Mouse (Mus musculus): ENCODE results near the gene Gm9887. TPM values are rescaled to one million over a fixed set of nuclear protein-coding genes. Genes with fewer than 3 reads are reported as not detected.
A peak's percentile ranks its signal among the peaks of the same experiment; 100 is the strongest.
"Not testable (repeated sequence)": the region's sequence is repeated elsewhere in the genome, so short reads cannot be mapped to it uniquely, and the experiment has no call there.

Gm9887 gene
- polyA plus RNA-seq, 1 experiment from 2014 or later = 1.8 TPM

DNA sequence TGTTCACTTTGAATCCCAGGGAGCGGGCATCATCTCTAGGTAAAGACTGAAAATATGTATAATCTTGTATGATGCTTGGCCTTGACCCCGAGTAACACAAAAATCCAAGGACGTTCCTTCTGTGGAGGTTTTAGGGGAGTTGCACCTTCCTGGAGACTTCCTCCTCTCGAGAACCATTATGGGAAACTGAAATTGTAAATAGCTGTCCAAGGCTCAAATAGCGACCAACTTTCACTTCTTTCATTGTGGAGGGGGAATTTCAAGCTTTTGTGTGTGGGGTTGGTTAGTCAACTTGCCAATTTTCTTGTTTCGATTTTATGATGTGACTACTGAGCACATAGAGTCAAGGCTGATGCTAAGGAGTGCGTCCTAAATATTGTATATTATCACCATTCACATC lies 6.5 kb downstream of the Gm9887 start:
- 79% methylated on average over 7 of the region's 7 CpGs for WGBS
- no peaks in the 10 kb centered on the region for H3K9me3 ChIP-seq
- H3K9ac ChIP-seq = no peak overlapping the region
- no peak overlapping the region for H3K4me3 ChIP-seq
- no peaks in the 10 kb centered on the region for H3K36me3 ChIP-seq
- ATAC-seq (ENCODE audit: insufficient number of reproducible peaks, low FRiP score, low TSS enrichment, low read depth) = no peak
- H3K4me1 ChIP-seq = peaks cover 19% of the 10 kb centered on the region
- no peaks in the 10 kb centered on the region for H3K27me3 ChIP-seq
- no peak overlapping the region for H3K27ac ChIP-seq
- no peak overlapping the region for H3K4me2 ChIP-seq

DNA sequence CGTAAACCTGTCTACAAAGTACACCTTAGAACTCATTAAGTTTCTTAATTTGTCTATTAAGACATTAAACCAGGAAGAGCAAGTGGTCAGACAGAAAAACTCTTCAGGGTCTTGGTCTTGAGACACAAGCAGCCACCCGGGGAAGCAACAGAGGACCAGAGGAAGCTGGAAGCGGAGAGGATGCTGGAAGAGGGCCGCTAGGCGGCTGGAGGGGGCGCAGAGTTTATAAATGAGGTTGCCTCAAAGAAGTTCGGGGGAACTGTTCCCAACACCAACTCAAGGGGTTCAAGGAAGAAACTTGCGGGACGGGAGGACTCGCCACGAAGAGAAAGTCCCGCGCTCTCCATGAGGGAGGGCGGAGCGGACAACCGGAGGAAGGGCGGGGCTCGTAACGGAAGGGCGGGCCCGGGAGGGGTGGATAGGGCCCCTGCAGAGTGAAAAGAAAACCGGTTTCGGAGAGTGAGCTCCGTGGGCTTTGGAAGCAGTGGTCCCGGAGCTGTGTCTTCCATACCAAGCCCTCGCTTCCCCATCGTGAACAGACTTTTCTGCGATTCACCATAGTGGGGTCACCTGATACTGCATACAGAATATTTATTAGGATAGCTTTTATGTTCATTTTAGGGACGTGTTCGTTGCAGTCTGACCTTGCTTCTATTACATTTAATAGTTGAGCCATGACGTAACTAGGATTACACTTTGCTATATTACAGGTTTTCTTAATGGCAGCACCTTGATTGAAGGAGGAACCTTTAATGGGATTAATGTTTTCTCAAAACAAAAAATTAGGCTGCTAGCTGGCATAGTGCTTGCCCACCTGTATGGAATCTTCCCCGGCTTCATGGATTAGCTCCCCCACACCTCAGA lies 8.1 kb downstream of the Gm9887 start:
- Histone ChIP-seq H3K4me3 (peak overlapping the region; percentile 52), H3K4me2 (peak overlapping the region; percentile 58), H3K4me1 (peaks cover 15% of the 10 kb centered on the region), H3K27me3 (no peaks in the 10 kb centered on the region), H3K9ac (peak overlapping the region; percentile 33), H3K27ac (peak overlapping the region; percentile 88), H3K36me3 (no peaks in the 10 kb centered on the region), H3K9me3 (no peaks in the 10 kb centered on the region)
- WGBS = 3% methylated on average over 32 of the region's 32 CpGs
- ATAC-seq (ENCODE audit: insufficient number of reproducible peaks, low FRiP score, low TSS enrichment, low read depth) = peak; percentile 49; the same call in 1 of the 2 replicates

DNA sequence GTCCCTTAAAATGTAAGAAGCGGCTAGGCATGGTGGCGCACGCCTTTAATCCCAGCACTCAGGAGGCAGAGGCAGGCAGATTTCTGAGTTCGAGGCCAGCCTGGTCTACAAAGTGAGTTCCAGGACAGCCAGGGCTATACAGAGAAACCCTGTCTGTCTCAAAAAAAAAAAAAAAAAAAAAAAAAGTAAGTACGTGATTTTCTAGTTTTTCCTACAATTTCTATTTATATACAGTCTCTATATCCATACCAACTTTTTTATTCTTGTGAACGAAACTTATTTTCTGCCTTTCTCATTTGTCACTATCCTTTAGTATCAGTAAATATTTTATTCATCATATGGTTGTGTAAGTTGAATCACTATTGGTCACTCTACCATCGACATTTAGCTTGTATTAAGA lies 9.1 kb downstream of the Gm9887 start:
- H3K36me3 ChIP-seq; H3K9me3 ChIP-seq; H3K9ac ChIP-seq; H3K4me2 ChIP-seq; ATAC-seq (ENCODE audit: insufficient number of reproducible peaks, low FRiP score, low TSS enrichment, low read depth); H3K4me3 ChIP-seq; H3K27ac ChIP-seq; H3K27me3 ChIP-seq: not testable (repeated sequence)
- peaks cover 15% of the 10 kb centered on the region for H3K4me1 ChIP-seq
- WGBS = 98% methylated on average over 7 of the region's 7 CpGs

DNA sequence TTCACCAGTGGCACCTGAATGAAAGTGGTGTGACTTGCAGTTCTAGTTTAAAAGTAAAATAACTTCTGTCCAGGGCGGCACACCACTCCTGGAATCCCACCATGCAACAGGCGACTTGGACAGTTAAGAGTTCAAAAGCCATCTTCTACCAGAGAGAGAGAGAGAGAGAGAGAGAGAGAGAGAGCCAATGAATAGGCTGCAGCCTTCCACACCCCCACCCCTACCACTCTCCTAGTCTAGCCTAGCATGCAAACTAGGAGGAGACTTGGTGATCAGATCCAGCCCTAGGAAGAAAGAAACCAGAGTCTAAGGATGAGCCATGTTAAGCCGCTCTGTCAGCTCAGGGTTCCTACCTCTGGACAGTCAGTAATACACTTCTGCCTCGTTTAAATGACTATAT lies 9.9 kb downstream of the Gm9887 start:
- H3K4me2 ChIP-seq = peak overlapping the region; percentile 69; the same call in 1 of the 2 replicates
- no peak overlapping the region; the same call in 1 of the 2 replicates for H3K4me3 ChIP-seq
- H3K27me3 ChIP-seq = no peaks in the 10 kb centered on the region
- ATAC-seq (ENCODE audit: insufficient number of reproducible peaks, low FRiP score, low TSS enrichment, low read depth) = no peak
- H3K27ac ChIP-seq = peak overlapping the region; percentile 96; the same call in 1 of the 2 replicates
- WGBS = 54% methylated on average over 4 of the region's 4 CpGs
- no peak overlapping the region for H3K9ac ChIP-seq
- no peaks in the 10 kb centered on the region for H3K36me3 ChIP-seq
- no peaks in the 10 kb centered on the region for H3K9me3 ChIP-seq
- H3K4me1 ChIP-seq = peaks cover 15% of the 10 kb centered on the region

DNA sequence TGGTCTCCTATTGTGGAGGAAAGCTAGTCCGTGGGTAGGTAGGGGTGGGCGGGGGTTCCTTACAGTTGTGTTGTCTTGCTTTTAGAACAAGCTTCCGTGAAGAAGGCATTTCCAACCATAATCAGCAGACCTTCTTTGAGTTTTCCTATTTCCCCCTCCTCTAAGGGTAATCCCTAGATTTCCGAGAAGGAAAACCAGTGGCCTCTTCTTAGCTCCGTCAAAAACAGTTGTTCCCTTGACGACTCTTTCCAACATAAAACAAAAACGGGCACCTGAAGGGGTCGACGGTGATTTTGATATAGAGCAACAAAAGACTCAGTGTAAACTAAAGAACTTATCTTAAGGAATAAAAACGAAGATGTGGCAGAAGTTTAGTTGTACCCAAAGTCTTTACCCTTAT lies 10.3 kb downstream of the Gm9887 start:
- Histone ChIP-seq H3K4me2 (peak overlapping the region; percentile 69), H3K9ac (peak overlapping the region; percentile 54), H3K9me3 (no peaks in the 10 kb centered on the region), H3K4me3 (peak overlapping the region; percentile 46), H3K27me3 (no peaks in the 10 kb centered on the region), H3K36me3 (no peaks in the 10 kb centered on the region), H3K4me1 (peaks cover 15% of the 10 kb centered on the region), H3K27ac (peak overlapping the region; percentile 96)
- 5% methylated on average over 10 of the region's 10 CpGs for WGBS
- ATAC-seq (ENCODE audit: insufficient number of reproducible peaks, low FRiP score, low TSS enrichment, low read depth) = no peak

DNA sequence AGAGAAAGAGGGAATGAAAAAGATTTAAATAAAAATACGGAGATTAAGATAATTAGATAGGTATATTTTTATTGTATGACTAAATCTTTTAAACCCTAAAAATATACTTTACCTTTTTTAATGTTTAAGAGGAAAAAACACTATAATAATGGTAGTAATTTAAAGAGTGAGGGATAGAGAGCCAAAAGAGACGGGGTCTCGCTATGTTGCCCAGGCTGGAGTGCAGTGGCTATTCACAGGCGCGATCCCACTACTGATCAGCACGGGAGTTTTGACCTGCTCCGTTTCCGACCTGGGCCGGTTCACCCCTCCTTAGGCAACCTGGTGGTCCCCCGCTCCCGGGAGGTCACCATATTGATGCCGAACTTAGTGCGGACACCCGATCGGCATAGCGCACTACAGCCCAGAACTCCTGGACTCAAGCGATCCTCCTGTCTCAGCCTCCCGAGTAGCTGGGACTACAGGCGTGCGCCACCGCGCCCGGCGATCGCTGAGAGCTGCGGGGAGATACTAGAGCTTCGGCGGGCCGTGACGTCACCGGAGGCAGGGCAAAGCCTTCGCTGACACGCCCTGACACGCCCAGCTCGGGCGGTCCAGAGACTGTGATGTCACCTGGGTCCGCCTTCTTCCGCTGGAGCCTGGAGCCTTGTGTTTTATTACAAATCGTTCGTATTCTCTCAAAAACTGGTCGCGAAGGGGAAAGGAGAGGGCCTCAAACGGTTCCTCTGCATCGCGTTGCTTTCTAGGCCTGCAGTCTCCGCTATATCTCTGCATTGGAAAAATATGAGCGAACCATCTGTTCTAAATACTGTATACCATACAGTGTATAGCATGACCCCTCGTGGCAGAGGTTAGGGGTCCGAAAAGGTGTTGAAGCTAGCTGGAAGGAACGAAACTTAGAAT lies 11.0 kb downstream of the Gm9887 start:
- Histone ChIP-seq H3K4me1 (peaks cover 15% of the 10 kb centered on the region), H3K4me2 (peak overlapping the region; percentile 69), H3K9ac (peak overlapping the region; percentile 54), H3K27ac (peak overlapping the region; percentile 96), H3K4me3 (peak overlapping the region; percentile 46)
- H3K27me3 ChIP-seq, H3K36me3 ChIP-seq, H3K9me3 ChIP-seq: not testable (repeated sequence)
- under 1% methylated on average over 42 of the region's 50 CpGs for whole genome bisulfite sequencing
- ATAC-seq (ENCODE audit: insufficient number of reproducible peaks, low FRiP score, low TSS enrichment, low read depth) = peak; percentile 96

DNA sequence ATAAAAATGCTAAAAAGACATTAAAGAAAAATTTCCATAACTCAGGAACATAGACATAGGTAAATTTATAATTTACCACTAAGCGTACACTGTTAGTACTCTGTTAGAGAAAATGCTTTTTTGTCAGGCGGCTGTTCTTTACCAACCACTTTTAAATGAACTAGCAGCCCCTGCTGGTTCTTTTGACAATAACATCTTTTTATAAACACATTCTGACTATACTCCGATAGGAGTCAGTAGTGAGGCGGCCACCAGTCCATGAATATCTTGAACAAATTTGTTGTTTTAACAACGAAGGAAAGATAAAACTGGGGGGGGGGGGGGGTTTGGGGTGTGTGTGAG lies 11.6 kb downstream of the Gm9887 start:
- no peaks in the 10 kb centered on the region for H3K27me3 ChIP-seq
- H3K27ac ChIP-seq = no peak overlapping the region
- peaks cover 18% of the 10 kb centered on the region for H3K4me1 ChIP-seq
- ATAC-seq (ENCODE audit: insufficient number of reproducible peaks, low FRiP score, low TSS enrichment, low read depth) = no peak
- H3K4me2 ChIP-seq = no peak overlapping the region
- no peak overlapping the region for H3K4me3 ChIP-seq
- H3K9ac ChIP-seq = no peak overlapping the region
- H3K9me3 ChIP-seq = no peaks in the 10 kb centered on the region
- WGBS = 19% methylated on average over 5 of the region's 5 CpGs
- H3K36me3 ChIP-seq = no peaks in the 10 kb centered on the region

DNA sequence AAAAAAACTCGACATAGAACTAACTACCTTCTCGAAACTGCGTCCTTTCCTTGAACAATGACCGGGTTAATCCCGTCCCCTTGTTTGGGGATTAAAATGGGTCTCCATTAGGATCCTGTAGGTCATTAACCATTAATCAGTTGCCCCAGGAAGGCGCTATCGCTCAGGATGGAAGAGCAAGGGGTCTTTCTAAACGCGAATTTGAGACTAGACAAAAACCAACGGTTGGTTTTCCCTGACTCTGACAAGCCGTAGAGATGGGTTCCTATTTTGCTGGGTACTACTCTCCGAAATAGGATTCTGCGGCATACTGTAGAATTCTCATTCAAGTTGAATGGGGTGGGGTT lies 15.0 kb downstream of the Gm9887 start:
- Histone ChIP-seq H3K4me2 (peak overlapping the region; percentile 52), H3K36me3 (peaks cover 17% of the 10 kb centered on the region), H3K27ac (peak overlapping the region; percentile 81; the same call in 1 of the 2 replicates), H3K9ac (peak overlapping the region; percentile 78), H3K27me3 (no peaks in the 10 kb centered on the region), H3K4me1 (peaks cover 9% of the 10 kb centered on the region), H3K9me3 (no peaks in the 10 kb centered on the region), H3K4me3 (peak overlapping the region; percentile 78)
- ATAC-seq (ENCODE audit: insufficient number of reproducible peaks, low FRiP score, low TSS enrichment, low read depth) = no peak
- WGBS = 5% methylated on average over 13 of the region's 13 CpGs

DNA sequence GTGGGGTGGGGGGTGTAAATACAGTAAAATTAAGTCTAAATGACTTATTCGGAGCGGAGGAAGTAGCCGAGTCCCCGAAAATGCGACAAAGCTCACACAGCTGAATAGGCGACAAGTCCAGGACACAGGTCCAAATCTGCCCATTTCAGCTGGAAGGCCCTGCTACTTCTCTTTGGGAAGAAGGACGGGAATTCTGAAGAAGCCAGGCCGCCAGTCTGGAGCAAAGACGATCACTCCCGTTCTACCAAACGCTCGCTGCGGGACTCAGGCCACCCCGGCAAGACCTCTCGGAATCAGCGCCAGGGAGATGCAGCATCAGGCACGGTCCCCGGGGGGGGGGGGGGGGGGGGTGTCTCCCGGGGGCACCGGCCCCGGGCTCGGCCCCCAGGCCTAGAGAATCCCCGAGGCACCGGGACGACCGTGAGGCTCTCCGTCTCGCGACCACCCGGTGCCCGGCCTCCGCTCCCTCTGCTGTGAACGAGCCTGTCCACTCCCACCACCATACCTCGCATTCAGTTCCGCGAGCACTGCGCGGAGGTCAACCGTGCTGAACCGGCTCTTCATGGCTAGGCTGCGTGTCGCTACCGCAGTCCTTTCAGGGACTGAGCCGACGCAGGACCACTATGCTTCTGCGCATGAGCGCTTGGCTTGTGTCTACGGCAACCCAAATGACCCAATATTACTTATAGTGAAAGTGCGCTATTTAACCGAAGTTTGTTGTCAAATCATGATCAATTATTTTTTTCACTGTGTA lies 15.5 kb downstream of the Gm9887 start, which contains the start of gene Nemf:
Gene Nemf (minus strand): TSS at position 620 of the 754 bp plus-strand sequence.
- H3K27me3 ChIP-seq = no peaks in the 10 kb centered on the region
- under 1% methylated on average over 45 of the region's 50 CpGs for WGBS
- peak within 1 kb of the TSS; percentile 68 for H3K4me2 ChIP-seq
- H3K27ac ChIP-seq = peak within 1 kb of the TSS; percentile 81
- H3K4me3 ChIP-seq = peak within 1 kb of the TSS; percentile 78
- peaks cover 7% of the 10 kb centered on the region; the same call in 1 of the 2 replicates for H3K4me1 ChIP-seq
- peak within 1 kb of the TSS; percentile 78 for H3K9ac ChIP-seq
- H3K36me3 ChIP-seq = peaks cover 21% of the 10 kb centered on the region
- H3K9me3 ChIP-seq = no peaks in the 10 kb centered on the region
- ATAC-seq (ENCODE audit: insufficient number of reproducible peaks, low FRiP score, low TSS enrichment, low read depth) = peak; percentile 49; the same call in 1 of the 2 replicates

DNA sequence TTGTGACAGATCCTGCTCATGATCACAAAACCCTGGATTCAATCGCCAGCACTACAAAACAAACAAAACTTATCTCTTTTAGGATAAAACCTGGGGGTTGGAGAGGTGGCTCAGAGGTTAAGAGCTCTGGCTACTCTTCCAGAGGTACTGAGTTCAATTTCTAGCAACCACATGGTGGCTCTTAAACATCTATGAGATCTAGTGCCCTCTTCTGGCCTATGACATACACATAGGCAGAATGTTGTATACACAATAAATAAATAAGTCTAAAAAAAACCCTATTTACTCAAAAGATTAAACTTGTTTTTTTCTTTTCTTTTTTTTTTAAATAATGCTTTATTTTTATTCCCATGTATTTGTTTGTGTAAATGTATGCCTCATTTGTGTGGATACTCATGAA lies 20.6 kb downstream of the Gm9887 start:
- no peaks in the 10 kb centered on the region for H3K9me3 ChIP-seq
- no peak overlapping the region for H3K4me3 ChIP-seq
- no peak overlapping the region for H3K9ac ChIP-seq
- 85% methylated on average over 1 of the region's 1 CpGs for WGBS
- peaks cover 7% of the 10 kb centered on the region; the same call in 1 of the 2 replicates for H3K4me1 ChIP-seq
- no peak for ATAC-seq (ENCODE audit: insufficient number of reproducible peaks, low FRiP score, low TSS enrichment, low read depth)
- H3K27ac ChIP-seq = no peak overlapping the region
- H3K27me3 ChIP-seq = no peaks in the 10 kb centered on the region
- peaks cover 57% of the 10 kb centered on the region for H3K36me3 ChIP-seq
- H3K4me2 ChIP-seq = no peak overlapping the region

DNA sequence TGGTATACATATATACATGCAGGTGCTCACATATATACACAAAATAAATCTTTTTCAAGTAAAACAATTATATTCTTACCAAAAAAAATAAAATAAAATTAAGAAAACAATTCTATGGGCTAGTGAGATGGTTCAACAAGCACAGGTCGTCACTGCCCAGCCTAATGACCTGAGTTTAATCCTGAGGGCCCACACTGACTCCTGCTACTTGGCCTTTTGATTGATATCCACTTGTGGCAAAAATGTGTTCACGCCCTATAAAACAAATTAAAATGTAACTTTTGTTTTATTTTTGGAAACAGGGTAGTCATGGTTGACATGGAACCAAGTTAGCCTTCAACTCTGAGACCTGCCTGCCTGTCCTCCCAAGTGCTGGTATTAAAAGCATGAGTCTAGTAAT lies 22.3 kb downstream of the Gm9887 start:
- H3K9ac ChIP-seq = no peak overlapping the region
- no peak overlapping the region for H3K27ac ChIP-seq
- H3K4me2 ChIP-seq = no peak overlapping the region
- no peaks in the 10 kb centered on the region for H3K27me3 ChIP-seq
- no peak for ATAC-seq (ENCODE audit: insufficient number of reproducible peaks, low FRiP score, low TSS enrichment, low read depth)
- WGBS = 85% methylated on average over 2 of the region's 2 CpGs
- H3K4me3 ChIP-seq = no peak overlapping the region
- peaks cover 68% of the 10 kb centered on the region for H3K36me3 ChIP-seq
- H3K9me3 ChIP-seq = no peaks in the 10 kb centered on the region
- H3K4me1 ChIP-seq = no peaks in the 10 kb centered on the region

Measured in limb, embryonic 15.5 days (tissue).